Mouse (Mus musculus) cerebellum, adult 11-12 months (tissue): ENCODE data around the gene Gm49384.
A peak's percentile ranks its signal among the peaks of the same experiment; 100 is the strongest.

Experiments used
- DNase-seq: peaks from one replicate; pipeline ENCODE4 v3.0.0; 2022

The Gm49384 gene

DNA sequence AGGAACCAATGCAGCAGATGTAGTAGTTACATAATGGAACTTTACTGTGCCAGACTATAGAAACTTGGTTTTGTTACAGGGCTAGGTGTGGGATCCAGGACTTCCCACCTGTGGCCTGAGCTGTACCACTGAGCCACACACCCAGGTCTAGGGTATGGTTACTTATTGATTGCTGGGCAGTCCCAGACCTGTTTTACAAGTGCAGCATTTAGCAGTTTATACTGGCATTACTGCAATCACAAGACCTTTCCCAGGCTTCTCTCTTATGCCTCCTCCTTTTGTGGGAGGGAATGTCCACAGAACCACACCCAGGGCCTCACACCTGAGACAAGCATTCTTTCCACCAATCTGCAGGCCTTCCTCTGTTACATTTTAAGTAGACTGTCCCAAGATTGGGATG, 5.1 kb downstream of the Gm49384 start:
- DNase-seq: no peak

GRCm38 (mm10) chr12:69198164-69198535, 5.9 kb downstream of the Gm49384 start, which contains the start of gene Dnaaf2:
Dnaaf2 (minus strand) TSS chr12:69198429.
- DNase-seq: peak; percentile 64

DNA sequence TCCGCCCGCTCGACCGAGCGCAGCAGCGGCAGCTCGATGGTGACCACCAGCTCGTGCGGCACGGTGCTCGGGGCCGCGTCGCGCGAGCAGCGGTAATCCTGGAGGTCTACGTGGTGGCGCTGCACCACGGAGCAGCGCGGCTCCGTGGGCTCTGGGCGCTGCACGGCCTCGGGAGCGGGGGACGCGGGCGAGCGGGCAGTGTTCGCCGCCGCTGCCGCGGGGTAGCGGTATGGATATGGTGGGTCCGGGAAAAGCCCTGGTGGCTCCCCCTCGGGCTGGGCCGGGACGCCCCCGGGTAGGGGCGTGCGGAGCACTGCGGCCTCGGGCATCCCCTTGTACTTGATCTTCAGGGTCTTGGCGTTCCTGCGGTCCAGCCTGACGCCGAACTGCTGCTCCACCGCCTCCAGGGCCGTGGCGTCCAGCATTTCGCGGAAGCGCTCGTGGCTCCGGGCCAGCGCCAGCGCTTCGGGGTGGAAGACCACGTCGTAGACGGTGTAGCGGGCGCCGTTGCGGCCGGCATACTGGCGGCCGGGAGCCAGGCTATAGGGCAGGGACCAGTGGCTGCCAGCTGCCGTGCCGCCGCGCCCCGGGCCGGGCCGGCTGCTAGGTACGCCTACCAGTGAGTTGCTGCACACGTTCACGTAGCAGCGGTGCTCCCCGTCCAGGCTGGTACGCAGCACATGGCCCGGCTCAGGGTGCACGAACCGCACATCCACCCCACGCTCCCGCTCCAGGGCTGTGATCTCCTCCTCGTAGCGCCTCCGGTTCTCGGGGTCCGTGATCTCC, 6.5 kb downstream of the Gm49384 start:
- DNase-seq: peak; percentile 61

DNA sequence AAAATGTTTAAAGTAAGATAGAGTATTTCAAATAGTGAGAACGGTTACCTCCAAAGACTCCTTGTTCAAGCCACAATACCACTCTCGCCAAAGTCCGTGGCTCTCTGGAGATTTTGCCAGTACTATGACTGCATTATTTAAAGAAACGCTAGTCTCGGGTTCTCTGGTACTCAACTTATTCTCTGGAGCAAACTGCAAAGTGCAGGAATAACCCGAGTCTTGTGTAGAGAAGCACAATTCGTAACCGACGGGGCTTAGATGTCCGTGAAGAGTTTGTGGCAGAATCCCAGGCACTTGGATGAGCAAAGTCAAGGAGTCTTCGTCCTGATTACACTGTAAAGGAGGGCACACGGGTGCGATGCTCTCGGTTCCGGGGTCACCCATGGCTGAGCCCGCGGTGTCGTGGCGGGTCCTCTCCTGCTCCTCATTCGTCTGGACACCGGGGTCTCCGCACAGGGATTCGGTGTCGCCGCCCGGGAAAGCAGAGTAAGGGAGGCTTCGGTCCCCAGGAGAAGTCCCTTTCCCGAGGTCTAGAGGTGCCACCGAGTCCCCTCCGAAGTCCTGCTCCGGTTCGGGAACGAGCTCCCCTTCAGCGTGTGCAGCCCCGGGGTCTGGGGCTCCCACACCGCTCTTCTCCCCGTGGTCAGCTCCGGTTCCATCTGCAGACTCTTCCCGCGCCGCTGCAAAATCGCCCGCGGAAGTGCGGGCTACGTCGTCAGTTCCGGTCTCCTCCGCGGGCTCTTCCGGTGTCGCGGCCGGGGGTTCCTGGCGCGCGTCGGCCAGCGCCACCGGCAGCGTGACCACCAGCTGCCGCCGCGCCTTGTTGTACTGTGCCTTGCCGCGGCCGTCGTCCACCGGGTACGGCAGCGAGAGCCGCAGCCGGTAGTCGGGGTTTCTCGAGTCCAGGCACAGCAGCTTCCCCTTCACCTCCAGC, 7.4 kb downstream of the Gm49384 start, which contains the start of gene Gm49383:
Gene Gm49383, minus strand, starts transcription at position 661 of the 934 bp plus-strand sequence.
- peak; percentile 73 for DNase-seq

GRCm38 (mm10) chr12:69192637-69193036, 11.4 kb downstream of the Gm49384 start:
- DNase-seq: no peak

DNA sequence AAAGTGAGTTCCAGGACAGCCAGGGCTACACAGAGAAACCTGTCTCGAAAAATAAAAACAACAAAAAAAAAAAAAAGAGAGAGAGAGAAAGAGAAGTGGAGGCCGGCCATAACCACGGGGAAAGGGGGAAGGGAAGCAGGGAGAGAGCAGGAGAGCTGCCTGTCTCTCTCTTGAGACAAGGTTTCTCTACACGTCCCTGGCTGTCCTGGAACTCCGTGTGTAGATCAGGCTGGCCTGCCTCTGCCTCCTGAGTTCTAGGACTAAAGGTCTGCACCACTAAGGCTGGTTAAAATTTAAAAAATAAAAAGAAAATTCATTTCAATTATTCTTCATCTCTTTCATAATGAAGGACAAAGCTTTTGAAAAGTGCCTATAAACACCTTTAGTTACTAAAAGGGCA, 12.7 kb downstream of the Gm49384 start:
- no peak for DNase-seq

DNA sequence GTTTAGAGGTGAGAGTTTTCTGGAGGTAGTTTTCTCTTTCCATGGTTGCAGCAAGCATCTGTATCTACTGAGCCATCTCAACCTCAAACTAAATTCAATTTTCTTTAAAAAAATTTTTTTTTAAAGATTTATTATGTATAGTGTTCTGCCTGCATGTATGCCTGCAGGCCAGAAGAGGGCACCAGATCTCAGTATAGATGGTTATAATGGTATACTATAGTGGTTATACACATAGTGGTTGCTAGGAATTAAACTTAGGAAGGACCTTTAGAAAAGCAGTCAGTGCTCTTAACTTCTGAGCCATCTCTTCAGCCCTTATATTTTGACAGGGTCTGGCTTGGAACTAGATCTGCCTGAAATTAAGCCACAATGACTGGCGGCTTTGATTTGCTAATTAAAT, 13.5 kb downstream of the Gm49384 start:
- no peak for DNase-seq

- no peak for DNase-seq
Observed at GRCm38 (mm10) chr12:69190074-69190473, 14.0 kb downstream of the Gm49384 start.

DNA sequence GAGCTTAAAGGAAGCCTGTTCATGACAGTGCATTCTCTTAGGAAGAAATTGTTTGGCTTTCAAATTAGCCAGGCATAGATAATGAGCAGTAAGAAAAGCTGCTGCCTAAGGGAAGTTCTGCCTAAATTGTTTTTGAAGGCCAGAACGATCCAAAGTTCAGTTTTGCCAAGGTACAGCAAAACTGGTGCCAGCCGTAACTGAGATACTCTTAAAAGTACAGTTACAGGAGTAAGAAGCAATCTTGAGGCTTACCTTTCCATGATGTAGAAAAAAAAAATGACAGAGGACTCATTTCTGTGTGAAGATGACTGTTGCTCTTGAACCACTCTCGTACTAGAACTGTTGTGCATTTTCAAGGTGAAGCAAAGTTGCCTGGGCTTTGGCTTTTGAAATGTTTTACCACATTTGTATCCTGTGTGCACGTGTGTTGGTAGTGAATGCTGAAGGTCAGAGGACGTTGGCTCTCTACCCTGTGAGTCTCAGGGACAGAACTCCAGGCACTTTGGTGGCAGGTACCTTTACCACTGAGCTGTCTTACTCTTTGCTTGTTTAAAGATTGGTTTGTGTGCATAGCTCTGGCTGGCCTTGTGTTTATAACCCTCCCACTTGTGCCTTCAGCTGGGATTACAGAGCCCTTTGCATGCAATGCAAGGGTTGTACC, 17.1 kb downstream of the Gm49384 start:
- DNase-seq: no peak

DNA sequence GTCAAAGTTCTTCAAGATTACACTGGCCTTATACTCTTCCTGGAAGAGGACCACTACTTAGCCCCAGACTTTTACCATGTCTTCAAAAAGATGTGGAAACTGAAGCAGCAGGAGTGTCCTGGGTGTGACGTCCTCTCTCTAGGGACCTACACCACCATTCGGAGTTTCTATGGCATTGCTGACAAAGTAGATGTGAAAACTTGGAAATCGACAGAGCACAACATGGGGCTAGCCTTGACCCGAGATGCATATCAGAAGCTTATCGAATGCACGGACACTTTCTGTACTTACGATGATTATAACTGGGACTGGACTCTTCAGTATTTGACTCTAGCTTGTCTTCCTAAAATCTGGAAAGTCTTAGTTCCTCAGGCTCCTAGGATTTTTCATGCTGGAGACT, 18.7 kb downstream of the Gm49384 start:
- DNase-seq: no peak

GRCm38 (mm10) chr12:69184342-69185295, 19.4 kb downstream of the Gm49384 start:
- no peak for DNase-seq

DNA sequence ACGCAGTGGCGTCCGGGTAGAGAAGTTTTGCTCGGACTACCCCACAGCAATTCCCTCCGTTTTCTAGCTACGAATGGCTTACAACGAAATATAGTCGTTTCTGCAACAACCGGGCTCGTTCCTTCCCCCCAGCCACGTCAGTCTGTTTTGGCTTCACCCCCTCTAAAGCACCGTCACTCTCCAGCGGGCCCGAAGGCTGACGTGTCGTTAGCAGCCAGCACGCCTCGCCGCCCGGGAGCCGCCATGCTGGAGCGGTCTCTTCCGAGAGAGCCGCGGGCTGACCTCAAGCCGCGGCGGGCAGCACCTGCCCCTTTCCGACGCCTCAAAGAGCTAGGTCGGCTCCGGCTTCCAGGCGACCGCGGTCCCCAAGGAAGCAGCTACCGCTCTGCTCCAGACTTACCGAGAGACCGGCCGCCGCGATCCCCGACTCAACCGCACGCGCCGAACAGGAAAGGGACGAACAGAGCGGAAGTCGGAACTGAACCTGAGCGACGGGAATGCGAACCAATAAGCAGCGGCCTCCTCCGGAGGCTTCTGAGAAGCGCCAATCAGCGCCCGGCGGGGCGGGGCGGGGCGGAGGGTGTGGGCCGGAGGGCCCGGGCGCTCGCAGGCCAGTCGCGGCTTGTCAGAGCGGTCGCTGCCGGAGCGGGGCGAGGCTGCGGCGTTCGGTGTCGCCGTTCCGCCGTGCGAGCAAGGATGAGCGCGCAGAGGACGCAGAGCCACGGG, 20.3 kb downstream of the Gm49384 start, which contains the start of the genes Rpl36al and Mgat2:
Gene Rpl36al, minus strand, starts transcription at position 501 of the 726 bp plus-strand sequence.
Gene Mgat2, plus strand, starts transcription at position 575 of the 726 bp plus-strand sequence.
- DNase-seq: peak; percentile 98

DNA sequence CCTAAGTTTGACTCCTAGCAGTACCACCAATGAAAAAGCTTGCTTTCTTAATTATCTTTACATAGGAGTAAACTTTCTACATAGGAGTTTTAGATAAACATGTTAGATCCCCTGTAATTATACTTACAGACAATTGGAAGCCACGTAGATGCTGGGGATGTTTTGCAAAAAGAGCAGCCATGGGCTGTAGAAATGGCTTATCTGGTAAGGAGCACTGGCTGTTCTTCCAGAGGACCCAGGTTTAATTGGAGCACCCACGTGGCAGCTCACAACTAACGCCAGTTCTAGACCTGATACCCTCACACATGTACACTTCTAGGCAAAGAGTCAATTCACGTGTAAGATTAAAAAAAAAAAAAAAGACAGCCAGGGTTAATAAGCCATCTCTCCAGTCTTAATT, 22.3 kb downstream of the Gm49384 start:
- DNase-seq: no peak

- DNase-seq: no peak
Observed at GRCm38 (mm10) chr12:69179371-69179770, 24.7 kb downstream of the Gm49384 start.

GRCm38 (mm10) chr12:69177526-69177925, 26.5 kb downstream of the Gm49384 start:
- no peak for DNase-seq

- DNase-seq: no peak
Observed at GRCm38 (mm10) chr12:69175975-69176374, 28.1 kb downstream of the Gm49384 start.

DNA sequence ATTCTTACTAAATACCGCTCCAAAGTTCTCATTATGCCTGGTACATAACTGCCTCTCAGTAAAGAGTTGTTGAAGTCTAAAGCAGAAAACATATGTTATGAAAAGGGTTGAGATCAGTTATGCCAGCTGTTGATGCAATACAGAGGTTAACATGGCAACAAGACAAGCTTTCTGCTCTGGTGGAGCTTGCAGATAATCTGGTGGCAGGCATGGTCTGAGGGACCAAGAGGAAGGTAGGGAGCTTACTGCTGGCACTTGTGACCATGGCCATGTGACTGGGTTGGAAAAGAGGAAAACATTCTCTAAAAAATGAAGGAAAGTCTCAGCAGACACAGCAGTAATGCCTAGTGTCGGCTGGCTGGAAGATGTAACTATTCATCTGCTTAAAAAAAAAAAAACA, 32.8 kb downstream of the Gm49384 start:
- DNase-seq: no peak

GRCm38 (mm10) chr12:69168461-69169106, 35.5 kb downstream of the Gm49384 start, which contains the start of gene Lrr1:
Lrr1 (plus strand) TSS chr12:69168814.
- peak; percentile 82 for DNase-seq

- no peak for DNase-seq
Observed at GRCm38 (mm10) chr12:69167656-69168460, 36.2 kb downstream of the Gm49384 start.
